Mouse (Mus musculus) G1E (cell line): ENCODE data around the gene Erg.

Experiments used
- CTCF ChIP-seq: IDR thresholded peaks from 2 replicates; pipeline ENCODE4 v1.5.1; 2012; ENCODE audit warnings: low read depth, low read length, inconsistent platforms, mixed read lengths
- GATA1 ChIP-seq: IDR thresholded peaks from 2 replicates; pipeline ENCODE4 v1.6.1; 2012; ENCODE audit warnings: borderline replicate concordance, low read length, inconsistent platforms, mixed read lengths
- GATA2 ChIP-seq: IDR thresholded peaks from 2 replicates; pipeline ENCODE4 v1.6.1; 2012; ENCODE audit warnings: low read depth, low read length, inconsistent platforms, borderline replicate concordance
- POLR2AphosphoS5 ChIP-seq: IDR thresholded peaks from 2 replicates; pipeline ENCODE4 v1.6.1; 2012; ENCODE audit warnings: low read depth, low read length, inconsistent platforms; ENCODE audit not compliant: insufficient replicate concordance
- TAL1 ChIP-seq: conservative IDR thresholded peaks from 2 replicates; pipeline ENCODE4 v1.6.1; 2012; ENCODE audit warnings: low read depth, low read length, inconsistent platforms, mixed read lengths

GRCm38 (mm10) chr16:95550496-95550895, 35.9 kb downstream of the Erg start:
- no peak for TF ChIP-seq CTCF
- no peak for TF ChIP-seq GATA1
- TF ChIP-seq POLR2AphosphoS5 = no peak
- no peak for TF ChIP-seq TAL1
- no peak for TF ChIP-seq GATA2
